8 mouse cellular contexts compared by ENCODE assay signal in the genomic region with DNA sequence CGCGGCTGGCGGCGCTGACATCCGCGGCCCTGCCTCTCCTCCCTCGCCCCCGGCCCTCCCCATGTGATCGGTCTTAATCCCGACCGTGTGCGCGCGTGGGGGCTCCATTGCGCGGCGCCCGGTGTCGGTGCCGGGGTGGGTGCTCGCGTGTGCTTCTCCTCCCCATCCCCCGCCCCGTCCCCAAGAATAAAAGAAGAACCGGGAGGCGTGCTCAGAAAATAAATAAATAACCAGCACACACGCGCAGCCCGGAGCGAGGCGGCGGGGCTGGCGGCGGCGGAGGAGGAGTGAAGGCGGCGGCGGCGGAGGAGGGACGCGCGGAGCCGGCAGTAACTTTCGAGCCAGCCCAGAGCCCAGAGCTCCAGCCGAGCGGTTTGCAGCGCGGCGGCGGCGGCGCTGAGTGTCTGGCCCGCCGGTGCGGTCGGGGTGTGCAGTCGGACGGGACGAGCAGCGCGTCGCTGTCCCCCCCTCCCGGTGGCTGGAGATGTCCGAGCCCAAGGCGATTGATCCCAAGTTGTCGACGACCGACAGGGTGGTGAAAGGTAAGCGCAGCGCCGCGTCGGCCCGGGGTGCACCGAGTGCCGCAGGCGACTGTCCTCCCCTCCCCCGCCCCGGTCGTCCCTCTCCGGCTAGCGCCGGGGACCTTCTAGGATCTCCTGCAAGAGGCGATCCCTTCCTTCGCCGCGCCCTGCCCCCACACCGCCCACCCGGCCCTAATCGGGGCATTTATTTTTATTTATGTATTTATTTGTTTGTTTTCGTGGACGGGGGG. TPM values are rescaled to one million over a fixed set of nuclear protein-coding genes. Genes with fewer than 3 reads are reported as not detected.
A peak's percentile ranks its signal among the peaks of the same experiment; 100 is the strongest.
DNase-seq lines count a peak whose midpoint lies in the region; ATAC-seq and TF ChIP-seq lines count a peak whose summit lies in the region.

No protein-coding gene starts in this region.

- TF ChIP-seq CTCF in E14TG2a.4 (conservative IDR thresholded peaks at IDR 0.05; ENCODE audit: low read length), result no peak
- TF ChIP-seq CTCF in lung, embryonic 14.5 days (IDR thresholded peaks at IDR 0.05; ENCODE audit: low read depth), result no peak
- TF ChIP-seq CTCF in olfactory bulb, adult 2 months (IDR thresholded peaks at IDR 0.05; ENCODE audit: insufficient read depth, low read depth, low read length), result no peak

- peak overlapping the region; percentile 92 for H3K4me3 ChIP-seq in E14TG2a.4 (replicated peaks; ENCODE audit: low read length)
- H3K4me3 ChIP-seq in forebrain, embryonic 14.5 days (ENCODE audit: low read depth, low read length), result peak overlapping the region; percentile 87
- peak overlapping the region; percentile 90 for H3K4me3 ChIP-seq in lung, embryonic 14.5 days (ENCODE audit: low read depth, low read length)
- peak overlapping the region; percentile 77 for H3K4me3 ChIP-seq in olfactory bulb, adult 2 months (ENCODE audit: insufficient read depth, low read depth, low read length)

- intact Hi-C loops in heart, postnatal 14 days (cut with DNase I), result loop anchor here (2.0 to 10.0 kb wide), 3 partner anchors 26 to 164 kb away; no protein-coding TSS in a partner anchor

- WGBS in forebrain, embryonic 14.5 days, result under 1% methylated on average over 72 of the region's 92 CpGs
- WGBS in lung, embryonic 14.5 days, result under 1% methylated on average over 88 of the region's 92 CpGs
- 1% methylated on average over 92 of the region's 92 CpGs for WGBS in olfactory bulb, adult 2 months

- peaks cover 7% of the 10 kb centered on the region for H3K27me3 ChIP-seq in E14TG2a.4 (ENCODE audit: insufficient read depth, low read length)
- H3K27me3 ChIP-seq in forebrain, embryonic 14.5 days (replicated peaks; ENCODE audit: control insufficient read depth, insufficient read depth, low read length), result no peaks in the 10 kb centered on the region
- H3K27me3 ChIP-seq in lung, embryonic 14.5 days (ENCODE audit: insufficient read depth, low read length), result no peaks in the 10 kb centered on the region

- H3K27ac ChIP-seq in forebrain, embryonic 14.5 days (ENCODE audit: low read depth, low read length), result peak overlapping the region; percentile 96
- peak overlapping the region; percentile 91 for H3K27ac ChIP-seq in lung, embryonic 14.5 days (ENCODE audit: low read depth)
- peak overlapping the region; percentile 96 for H3K27ac ChIP-seq in olfactory bulb, adult 2 months (ENCODE audit: insufficient read depth, low read depth, low read length)

- H3K36me3 ChIP-seq in E14TG2a.4 (ENCODE audit: insufficient read depth, low read length), result no peaks in the 10 kb centered on the region
- H3K36me3 ChIP-seq in forebrain, embryonic 14.5 days (ENCODE audit: control insufficient read depth, insufficient read depth, low read length), result no peaks in the 10 kb centered on the region
- no peaks in the 10 kb centered on the region for H3K36me3 ChIP-seq in lung, embryonic 14.5 days (ENCODE audit: insufficient read depth)

- H3K4me1 ChIP-seq in E14TG2a.4 (replicated peaks; ENCODE audit: low read depth, low read length), result peaks cover 20% of the 10 kb centered on the region
- peaks cover 10% of the 10 kb centered on the region; the same call in 1 of the 2 replicates for H3K4me1 ChIP-seq in forebrain, embryonic 14.5 days (ENCODE audit: control insufficient read depth, insufficient read depth, low read length)
- H3K4me1 ChIP-seq in lung, embryonic 14.5 days (ENCODE audit: insufficient read depth), result 0 out of 2 replicates have a peak, but pooled peaks cover 9% of the 10 kb centered on the region
- H3K4me1 ChIP-seq in olfactory bulb, adult 2 months (ENCODE audit: control insufficient read depth, insufficient read depth, low read length), result peaks cover 3% of the 10 kb centered on the region; the same call in 1 of the 2 replicates

- TF ChIP-seq POLR2A in olfactory bulb, adult 2 months (IDR thresholded peaks at IDR 0.05; ENCODE audit: insufficient read depth, low read depth, low read length), result no peak; the same call in 1 of the 2 replicates

- peak; percentile 61 for ATAC-seq in forebrain, embryonic 14.5 days
- ATAC-seq in lung, embryonic 14.5 days (ENCODE audit: insufficient read depth), result peak; percentile 43

- DNase-seq in c-Kit-positive CD71-positive TER-119-negative erythroid progenitor cells, embryonic 14.5 days (ENCODE audit: low read depth), result peak; percentile 38
- peak; percentile 80 for DNase-seq in forebrain, embryonic 14.5 days (ENCODE audit: low spot score)
- DNase-seq in heart, postnatal 14 days, result peak; percentile 66 to 72
- DNase-seq in layer of hippocampus, adult 18-20 months (ENCODE audit: low spot score in 2 of 2), result peak; percentile 58 to 73
- DNase-seq in lung, embryonic 14.5 days, result peak; percentile 75
- peak; percentile 42 to 47 for DNase-seq in thymus, adult 18-20 months

- no peaks in the 10 kb centered on the region for H3K9me3 ChIP-seq in E14TG2a.4 (ENCODE audit: low read length)
- H3K9me3 ChIP-seq in forebrain, embryonic 14.5 days (replicated peaks; ENCODE audit: control insufficient read depth, low read length), result no peaks in the 10 kb centered on the region
- H3K9me3 ChIP-seq in lung, embryonic 14.5 days (ENCODE audit: low read depth, low read length), result no peaks in the 10 kb centered on the region

- peak overlapping the region; percentile 89 for H3K9ac ChIP-seq in forebrain, embryonic 14.5 days (ENCODE audit: low read length)
- peak overlapping the region; percentile 81 for H3K9ac ChIP-seq in lung, embryonic 14.5 days

- H3K4me2 ChIP-seq in forebrain, embryonic 14.5 days (ENCODE audit: low read length), result peak overlapping the region; percentile 70
- peak overlapping the region; percentile 80 for H3K4me2 ChIP-seq in lung, embryonic 14.5 days

RNA-seq across cellular contexts. Expression of gene Ppp3ca, which starts 0.6 kb away (rescaled TPM):
- polyA plus RNA-seq in forebrain, embryonic 14.5 days (2014; fragmentation: Nextera tagmentation; extraction: Ambion mirVana), result 84.4 and 111 TPM in 2 replicates
- total RNA-seq in heart, postnatal 14 days (2021), result 10 to 100 TPM; 50.0 to 53.5 TPM
- 1,000 to 10,000 TPM; 1,235 to 1,382 TPM for total RNA-seq in layer of hippocampus, adult 18-20 months (2021)
- 68.1 and 74.1 TPM in 2 replicates for polyA plus RNA-seq in lung, embryonic 14.5 days (2014; fragmentation: Nextera tagmentation; extraction: Ambion mirVana)
- 245 TPM in 1 of 2 replicates, not detected in the other for polyA plus RNA-seq in olfactory bulb, adult 2 months (2012; ENCODE audit: insufficient read depth, insufficient read length, low replicate concordance, missing spikeins)

Comparison
In these comparisons a context has a peak if more than half of its experiments do, and no peak if none do; other contexts are left out.
1. Peak in every context shown above with its lines: DNase-seq, ATAC-seq, H3K4me3 ChIP-seq and H3K27ac ChIP-seq.